Mouse (Mus musculus) neural tube, embryonic 14.5 days (tissue): Measurements from ENCODE around the gene Krt77. TPM values are rescaled to one million over a fixed set of nuclear protein-coding genes. Genes with fewer than 3 reads are reported as not detected.

Experiments used
- ATAC-seq: fragments of 200-750 bp; cut with Nextera tagmentation; 2 replicates; pipeline ENCODE4 v1.8.0; 2017; ENCODE audit warnings: low read depth, mild to moderate bottlenecking, moderate TSS enrichment, moderate library complexity
- H3K27ac ChIP-seq: fragments of 300-500 bp; sonication (generic); 2 replicates; pipeline ENCODE4 v1.5.1; 2014; ENCODE audit warnings: low read depth, mild to moderate bottlenecking, control low read depth, low read length, moderate library complexity, mixed read lengths
- H3K27me3 ChIP-seq: fragments of 300-500 bp; sonication (generic); 2 replicates; pipeline ENCODE4 v1.6.1; 2014; ENCODE audit warnings: low read length; ENCODE audit not compliant: control insufficient read depth, insufficient read depth
- H3K36me3 ChIP-seq: fragments of 300-500 bp; sonication (generic); 2 replicates; pipeline ENCODE4 v1.6.1; 2014; ENCODE audit warnings: low read length, mixed read lengths; ENCODE audit not compliant: control insufficient read depth, insufficient read depth
- H3K4me1 ChIP-seq: fragments of 300-500 bp; sonication (generic); 2 replicates; pipeline ENCODE4 v1.6.1; 2014; ENCODE audit warnings: low read length; ENCODE audit not compliant: control insufficient read depth, insufficient read depth
- H3K4me2 ChIP-seq: fragments of 300-500 bp; sonication (generic); 2 replicates; pipeline ENCODE4 v1.6.1; 2014; ENCODE audit warnings: mild to moderate bottlenecking, low read depth, low read length, control low read depth
- H3K4me3 ChIP-seq: fragments of 300-500 bp; sonication (generic); 2 replicates; pipeline ENCODE4 v1.5.1; 2014; ENCODE audit warnings: low read depth, low read length, control low read depth, mixed read lengths
- H3K9ac ChIP-seq: fragments of 300-500 bp; sonication (generic); replicated peaks from 2 replicates; pipeline ENCODE4 v1.6.1; 2014; ENCODE audit warnings: low read depth, mild to moderate bottlenecking, control low read depth, low read length, mixed read lengths
- H3K9me3 ChIP-seq: fragments of 300-500 bp; sonication (generic); 2 replicates; pipeline ENCODE4 v1.6.1; 2016; ENCODE audit warnings: low read length; ENCODE audit not compliant: control insufficient read depth
- WGBS: fragments of 180-500 bp; shearing (Covaris S2); extraction: QIAGEN DNeasy Blood & Tissue Kit; methylation state at CpG from one replicate; pipeline ENCODE4 v1.1.7; 2014; 5-methylcytosine and 5-hydroxymethylcytosine counted together
- polyA plus RNA-seq: library from polyadenylated mRNA; unstranded; fragments of >200 nt; fragmentation: Nextera tagmentation; extraction: Ambion mirVana; gene quantifications from 2 replicates; pipeline ENCODE4 v1.2.1, GENCODE M21; 2014

The Krt77 gene
- 0.24 and 0.44 TPM in 2 replicates for polyA plus RNA-seq

GRCm38 (mm10) chr15:101869431-101869830 is at the start of gene Krt77:
Krt77 (minus strand) TSS chr15:101869705.
- Histone ChIP-seq H3K4me2 (no peak within 1 kb of the TSS), H3K9ac (no peak within 1 kb of the TSS), H3K4me1 (no peaks in the 10 kb centered on the region), H3K9me3 (no peaks in the 10 kb centered on the region), H3K27me3 (no peaks in the 10 kb centered on the region), H3K36me3 (no peaks in the 10 kb centered on the region), H3K4me3 (no peak within 1 kb of the TSS), H3K27ac (no peak within 1 kb of the TSS)
- WGBS, result 40% methylated on average over 6 of the region's 6 CpGs
- no peak for ATAC-seq

DNA sequence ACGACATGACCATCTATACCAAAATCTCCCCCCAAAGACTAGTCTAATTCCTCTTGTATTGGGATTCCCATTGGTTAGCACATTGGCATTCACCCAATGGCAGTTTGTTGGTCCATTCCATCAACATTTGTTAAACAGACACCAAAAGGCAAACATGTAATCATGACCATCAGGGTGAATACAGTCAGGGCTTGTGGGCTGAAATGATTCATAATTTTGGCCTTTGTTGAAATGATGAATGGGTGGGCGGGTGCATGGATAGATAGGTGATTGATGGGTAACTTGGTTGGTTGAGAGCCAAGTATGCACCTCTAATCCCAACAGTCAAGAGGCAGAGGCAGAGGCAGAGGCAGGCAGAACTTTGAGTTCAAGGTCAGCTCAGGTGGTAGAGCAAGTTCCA is 46.6 kb upstream of the Krt77 start:
- Histone ChIP-seq H3K27ac (no peak overlapping the region), H3K4me2 (no peak overlapping the region), H3K4me3 (no peak overlapping the region), H3K36me3 (no peaks in the 10 kb centered on the region), H3K9me3 (no peaks in the 10 kb centered on the region), H3K4me1 (no peaks in the 10 kb centered on the region), H3K9ac (no peak overlapping the region), H3K27me3 (no peaks in the 10 kb centered on the region)
- ATAC-seq, result no peak
- WGBS, result 77% methylated on average over 2 of the region's 2 CpGs

DNA sequence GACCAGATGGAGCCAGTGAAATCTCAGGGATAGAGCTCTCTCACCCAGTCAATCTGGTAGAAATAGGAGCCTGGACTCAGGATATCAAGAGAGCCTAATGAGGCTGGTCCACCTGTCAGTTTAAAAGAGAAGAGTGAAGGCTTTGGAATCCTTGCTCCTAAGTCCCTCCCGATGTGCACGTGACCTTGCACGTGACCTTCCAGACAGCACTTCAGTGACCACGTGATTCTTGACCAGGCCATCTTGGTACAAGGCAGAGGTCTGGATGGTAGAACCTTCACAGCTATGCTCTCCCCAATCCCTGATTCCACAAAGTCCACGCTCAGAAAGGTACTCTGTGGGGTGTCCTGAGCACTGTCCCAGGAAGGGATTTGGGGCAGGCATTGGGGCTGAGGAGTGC is 35.3 kb upstream of the Krt77 start:
- H3K4me2 ChIP-seq, result no peak overlapping the region
- H3K4me1 ChIP-seq, result no peaks in the 10 kb centered on the region
- WGBS, result 85% methylated on average over 5 of the region's 5 CpGs
- H3K36me3 ChIP-seq, result no peaks in the 10 kb centered on the region
- ATAC-seq, result no peak
- no peaks in the 10 kb centered on the region for H3K9me3 ChIP-seq
- no peak overlapping the region for H3K4me3 ChIP-seq
- H3K9ac ChIP-seq, result no peak overlapping the region
- H3K27me3 ChIP-seq, result no peaks in the 10 kb centered on the region
- H3K27ac ChIP-seq, result no peak overlapping the region

- no peak overlapping the region for H3K9ac ChIP-seq
- no peak for ATAC-seq
- H3K27ac ChIP-seq, result no peak overlapping the region
- no peak overlapping the region for H3K4me3 ChIP-seq
- H3K9me3 ChIP-seq, result no peaks in the 10 kb centered on the region
- WGBS, result 56% methylated on average over 12 of the region's 12 CpGs
- no peaks in the 10 kb centered on the region for H3K4me1 ChIP-seq
- H3K27me3 ChIP-seq, result no peaks in the 10 kb centered on the region
- H3K36me3 ChIP-seq, result no peaks in the 10 kb centered on the region
- no peak overlapping the region for H3K4me2 ChIP-seq
These were observed 33.0 kb upstream of the Krt77 start for GRCm38 (mm10) chr15:101902171-101903149.

DNA sequence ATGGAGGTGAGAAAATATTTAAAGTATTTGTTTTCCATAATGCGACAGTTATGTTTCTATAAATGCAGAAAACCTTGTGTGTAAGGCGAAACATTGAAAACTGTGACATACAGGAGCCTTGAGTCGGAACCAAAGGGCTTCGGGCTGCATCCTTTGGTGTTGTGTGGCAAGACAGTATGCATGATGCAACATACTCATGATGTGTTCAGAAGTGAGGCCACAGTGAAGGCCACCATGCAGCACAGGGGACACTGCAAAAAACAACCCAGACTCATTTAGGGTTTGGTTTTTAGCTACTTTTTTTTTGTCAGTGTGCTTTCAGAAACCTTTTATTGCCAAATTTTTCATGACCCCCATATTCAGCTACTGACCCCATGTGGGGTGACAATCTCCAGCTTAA is 25.7 kb upstream of the Krt77 start:
- 94% methylated on average over 4 of the region's 4 CpGs for WGBS
- Histone ChIP-seq H3K9me3 (no peaks in the 10 kb centered on the region), H3K27me3 (no peaks in the 10 kb centered on the region), H3K4me1 (no peaks in the 10 kb centered on the region), H3K4me3 (no peak overlapping the region), H3K27ac (no peak overlapping the region), H3K9ac (no peak overlapping the region), H3K4me2 (no peak overlapping the region), H3K36me3 (no peaks in the 10 kb centered on the region)
- ATAC-seq, result no peak

GRCm38 (mm10) chr15:101892820-101893219 is 23.3 kb upstream of the Krt77 start, which contains the start of gene Krt76:
Krt76 (minus strand) TSS chr15:101892920.
- ATAC-seq, result no peak
- Histone ChIP-seq H3K9ac (no peak within 1 kb of the TSS), H3K9me3 (no peaks in the 10 kb centered on the region), H3K4me2 (no peak within 1 kb of the TSS), H3K27ac (no peak within 1 kb of the TSS), H3K4me1 (no peaks in the 10 kb centered on the region), H3K27me3 (no peaks in the 10 kb centered on the region), H3K36me3 (no peaks in the 10 kb centered on the region), H3K4me3 (no peak within 1 kb of the TSS)
- WGBS, result 78% methylated on average over 4 of the region's 4 CpGs

- WGBS, result 28% methylated on average over 9 of the region's 11 CpGs
- no peaks in the 10 kb centered on the region for H3K4me1 ChIP-seq
- no peaks in the 10 kb centered on the region for H3K27me3 ChIP-seq
- no peaks in the 10 kb centered on the region for H3K9me3 ChIP-seq
- ATAC-seq, result no peak
- no peak overlapping the region for H3K4me2 ChIP-seq
- H3K27ac ChIP-seq, result no peak overlapping the region
- no peak overlapping the region for H3K4me3 ChIP-seq
- H3K9ac ChIP-seq, result no peak overlapping the region
- H3K36me3 ChIP-seq, result no peaks in the 10 kb centered on the region
These were observed 10.3 kb upstream of the Krt77 start for GRCm38 (mm10) chr15:101879776-101880175.

DNA sequence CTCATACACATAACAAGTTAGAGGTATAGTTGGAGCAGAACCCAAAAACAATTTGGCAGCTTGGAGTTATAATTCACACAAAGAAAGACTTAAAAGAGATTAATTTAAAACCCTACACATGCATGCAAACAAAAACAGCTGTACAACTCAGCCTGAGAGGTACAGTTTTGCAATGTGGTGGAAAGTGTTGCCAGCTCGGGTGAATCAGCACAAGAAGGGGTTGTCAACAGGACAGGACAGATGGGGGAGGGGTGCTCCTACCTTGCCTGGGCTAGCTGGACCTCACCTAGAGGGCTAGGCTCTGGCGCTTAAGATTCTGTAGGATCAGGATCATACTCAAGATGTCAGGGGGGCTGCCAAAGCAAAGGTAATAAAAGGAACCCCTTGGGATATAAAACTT is 8.5 kb upstream of the Krt77 start:
- H3K27me3 ChIP-seq, result no peaks in the 10 kb centered on the region
- H3K4me1 ChIP-seq, result no peaks in the 10 kb centered on the region
- no peaks in the 10 kb centered on the region for H3K36me3 ChIP-seq
- H3K9ac ChIP-seq, result no peak overlapping the region
- no peak overlapping the region for H3K4me2 ChIP-seq
- no peaks in the 10 kb centered on the region for H3K9me3 ChIP-seq
- ATAC-seq, result no peak
- WGBS, result 64% methylated on average over 2 of the region's 2 CpGs
- H3K4me3 ChIP-seq, result no peak overlapping the region
- no peak overlapping the region for H3K27ac ChIP-seq

DNA sequence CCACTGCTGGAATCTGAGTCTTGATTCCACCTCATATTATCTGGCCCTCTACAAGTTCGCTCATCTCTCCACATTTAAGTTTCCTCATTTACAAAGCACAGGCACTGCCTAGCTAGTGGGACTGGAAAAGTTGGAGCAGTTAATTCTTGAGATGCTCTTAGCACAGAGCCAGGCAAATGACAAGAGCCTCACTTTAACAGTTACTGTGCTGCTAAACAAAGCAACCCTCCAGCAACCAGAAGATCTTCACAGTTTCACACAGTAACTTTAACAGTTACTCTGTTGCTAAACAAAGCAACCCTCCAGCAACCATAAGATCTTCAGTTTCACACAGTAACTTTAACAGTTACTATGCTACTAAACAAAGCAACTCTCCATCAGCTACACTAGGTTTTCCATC is 4.9 kb upstream of the Krt77 start:
- no peak overlapping the region for H3K27ac ChIP-seq
- no peaks in the 10 kb centered on the region for H3K9me3 ChIP-seq
- no peak overlapping the region for H3K4me2 ChIP-seq
- H3K4me3 ChIP-seq, result no peak overlapping the region
- 83% methylated on average over 1 of the region's 1 CpGs for WGBS
- H3K4me1 ChIP-seq, result no peaks in the 10 kb centered on the region
- no peak overlapping the region for H3K9ac ChIP-seq
- H3K36me3 ChIP-seq, result no peaks in the 10 kb centered on the region
- no peaks in the 10 kb centered on the region for H3K27me3 ChIP-seq
- no peak for ATAC-seq
